In the genomic region with DNA sequence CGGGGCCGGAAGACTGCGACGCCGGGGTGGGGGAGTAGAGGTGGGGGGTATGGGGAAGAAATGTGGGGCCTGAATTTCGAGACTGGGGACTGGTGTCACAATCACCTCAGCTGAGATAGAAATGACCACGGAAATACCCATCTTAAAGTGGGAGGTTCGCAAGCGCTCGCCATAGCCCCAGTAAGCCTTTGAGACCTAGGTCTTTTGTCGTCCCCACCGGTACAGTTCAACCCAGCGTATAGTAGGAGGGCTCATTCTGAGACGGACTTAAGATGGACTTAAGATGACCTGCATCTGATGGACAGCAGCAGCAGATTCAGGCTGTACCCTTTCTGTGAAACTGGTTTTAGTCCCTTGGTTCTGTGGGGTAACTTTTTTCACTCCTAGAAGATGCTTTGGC, we compare ENCODE assay signal across 9 mouse cellular contexts.
DNase-seq lines count a peak whose midpoint lies in the region; ATAC-seq and TF ChIP-seq lines count a peak whose summit lies in the region.
"Had no signal": no experiment of that assay in that cellular context is flagged by ENCODE, and none has a peak within 500 bp of the region (broad histone marks: within the 10 kb centered on the region; RNA-seq: fewer than 3 reads in every experiment).

No protein-coding gene starts in this region.

- H3K9ac ChIP-seq in heart, embryonic 15.5 days = peak overlapping the region; percentile 57
- H3K9ac ChIP-seq in MEL (ENCODE audit: control insufficient read depth, low read depth, low read length, poor library complexity, severe bottlenecking) = peak overlapping the region; percentile 66
- peak overlapping the region; percentile 43; the same call in 1 of the 2 replicates for H3K9ac ChIP-seq in forebrain, postnatal 0 days

- 0 out of 2 replicates have a peak, but pooled peaks have one; percentile 27 for ATAC-seq in heart, embryonic 15.5 days (replicated peaks; ENCODE audit: insufficient number of reproducible peaks, insufficient read depth, low FRiP score, low read depth)
- 0 out of 2 replicates have a peak, but pooled peaks have one; percentile 10 for ATAC-seq in forebrain, postnatal 0 days

- H3K27ac ChIP-seq in heart, embryonic 15.5 days = peak overlapping the region; percentile 56
- H3K27ac ChIP-seq in MEL (ENCODE audit: control insufficient read depth, low read depth, low read length) = no peak overlapping the region
- no peak overlapping the region for H3K27ac ChIP-seq in forebrain, postnatal 0 days (ENCODE audit: low read depth, low read length)
- peak overlapping the region; percentile 74 for H3K27ac ChIP-seq in midbrain, embryonic 10.5 days (replicated peaks)

- H3K9me3 ChIP-seq in heart, embryonic 15.5 days (replicated peaks) = no peaks in the 10 kb centered on the region
- H3K9me3 ChIP-seq in MEL (replicated peaks; ENCODE audit: insufficient read depth, low read length) = no peaks in the 10 kb centered on the region
- H3K9me3 ChIP-seq in forebrain, postnatal 0 days (ENCODE audit: low read length) = no peaks in the 10 kb centered on the region
- no peaks in the 10 kb centered on the region for H3K9me3 ChIP-seq in midbrain, embryonic 10.5 days (replicated peaks)

- H3K4me3 ChIP-seq in heart, embryonic 15.5 days = peak overlapping the region; percentile 70
- H3K4me3 ChIP-seq in MEL (ENCODE audit: control insufficient read depth in 1 of 2, insufficient read depth in 1 of 2, low read depth in 2 of 2, low read length in 2 of 2) = peak overlapping the region; percentile 70 to 90
- H3K4me3 ChIP-seq in forebrain, postnatal 0 days (ENCODE audit: low read depth, low read length) = peak overlapping the region; percentile 48
- peak overlapping the region; percentile 73 for H3K4me3 ChIP-seq in midbrain, embryonic 10.5 days

- peaks cover 8% of the 10 kb centered on the region for H3K4me1 ChIP-seq in heart, embryonic 15.5 days (replicated peaks)
- H3K4me1 ChIP-seq in MEL (ENCODE audit: control insufficient read depth in 1 of 2, insufficient read depth in 2 of 2, low read length in 2 of 2) = peaks cover 0 to 8% of the 10 kb centered on the region in 2 experiments; a peak in 2 of 4 replicates
- H3K4me1 ChIP-seq in forebrain, postnatal 0 days (ENCODE audit: insufficient read depth) = no peaks in the 10 kb centered on the region
- peaks cover 13% of the 10 kb centered on the region; the same call in 1 of the 2 replicates for H3K4me1 ChIP-seq in midbrain, embryonic 10.5 days

- H3K27me3 ChIP-seq in heart, embryonic 15.5 days = no peaks in the 10 kb centered on the region
- H3K27me3 ChIP-seq in MEL (ENCODE audit: control insufficient read depth in 1 of 2, insufficient read depth in 2 of 2, low read length in 2 of 2) = no peaks in the 10 kb centered on the region
- H3K27me3 ChIP-seq in forebrain, postnatal 0 days (ENCODE audit: insufficient read depth, low read length) = no peaks in the 10 kb centered on the region
- H3K27me3 ChIP-seq in midbrain, embryonic 10.5 days (ENCODE audit: low read depth, poor library complexity, severe bottlenecking) = peaks cover 20% of the 10 kb centered on the region
- H3K27me3 ChIP-seq: Patski had no signal

- TF ChIP-seq RAD21 in MEL (IDR thresholded peaks at IDR 0.05; ENCODE audit: low read depth, low read length) = no peak

- H3K79me2 ChIP-seq in MEL (ENCODE audit: control insufficient read depth, insufficient read depth, low read length, poor library complexity) = no peaks in the 10 kb centered on the region

- DNase-seq in heart, adult 8-10 months (ENCODE audit: low spot score) = no peak
- DNase-seq in MEL (ENCODE audit: low read depth, low spot score) = no peak
- DNase-seq in forebrain, postnatal 0 days = no peak
- no peak for DNase-seq in midbrain, embryonic 10.5 days (ENCODE audit: low spot score)
- DNase-seq in urinary bladder, postnatal 10 days (ENCODE audit: low spot score) = no peak
- DNase-seq in adrenal gland, adult 18-20 months (ENCODE audit: low spot score in 2 of 2) = no peak
- no peak for DNase-seq in thymus, postnatal 10 days (ENCODE audit: low spot score in 2 of 2)

- TF ChIP-seq CTCF in MEL (IDR thresholded peaks at IDR 0.05 in 2 of 3, conservative IDR thresholded peaks at IDR 0.05 in 1 of 3; ENCODE audit: control insufficient read depth in 1 of 3, insufficient read depth in 1 of 3, low read depth in 2 of 3, low read length in 3 of 3, poor library complexity in 1 of 3, severe bottlenecking in 1 of 3) = no peak
- TF ChIP-seq CTCF in forebrain, postnatal 0 days (IDR thresholded peaks at IDR 0.05; ENCODE audit: low read depth) = no peak

- no peak for TF ChIP-seq EP300 in MEL (IDR thresholded peaks at IDR 0.05; ENCODE audit: low read depth in 1 of 2, low read length in 2 of 2)

- under 1% methylated on average over 14 of the region's 14 CpGs for WGBS in heart, embryonic 15.5 days
- WGBS in forebrain, postnatal 0 days = 2% methylated on average over 14 of the region's 14 CpGs
- WGBS in midbrain, embryonic 10.5 days = under 1% methylated on average over 14 of the region's 14 CpGs

- peak overlapping the region; percentile 96 for H3K4me2 ChIP-seq in heart, embryonic 15.5 days
- peak overlapping the region; percentile 95 for H3K4me2 ChIP-seq in forebrain, postnatal 0 days (ENCODE audit: low read depth)

- no peaks in the 10 kb centered on the region for H3K36me3 ChIP-seq in heart, embryonic 15.5 days
- H3K36me3 ChIP-seq in MEL (ENCODE audit: control insufficient read depth in 1 of 2, insufficient read depth in 2 of 2, low read length in 2 of 2) = peaks cover 0 to 6% of the 10 kb centered on the region in 2 experiments; a peak in 2 of 4 replicates
- no peaks in the 10 kb centered on the region for H3K36me3 ChIP-seq in forebrain, postnatal 0 days (ENCODE audit: insufficient read depth)
- no peaks in the 10 kb centered on the region for H3K36me3 ChIP-seq in midbrain, embryonic 10.5 days

- no peak for TF ChIP-seq POLR2A in MEL (IDR thresholded peaks at IDR 0.05; ENCODE audit: control insufficient read depth in 1 of 2, insufficient read depth in 1 of 2, low read depth in 1 of 2, low read length in 2 of 2, poor library complexity in 1 of 2)

TF ChIP-seq in MEL, 35 proteins besides CTCF, POLR2A, EP300 and RAD21:
- no peak for TF ChIP-seq POLR2AphosphoS5 (IDR thresholded peaks at IDR 0.05; ENCODE audit: borderline replicate concordance, low read depth, low read length)
- no peak for TF ChIP-seq SIN3A (IDR thresholded peaks at IDR 0.05; ENCODE audit: low read length)
- TF ChIP-seq ZC3H11A (IDR thresholded peaks at IDR 0.05; ENCODE audit: low read depth, low read length) = no peak
- TF ChIP-seq ELF1 (IDR thresholded peaks at IDR 0.05; ENCODE audit: low read depth, low read length) = no peak
- no peak for TF ChIP-seq POLR2AphosphoS2 (IDR thresholded peaks at IDR 0.05; ENCODE audit: low read length)
- TF ChIP-seq USF2 (IDR thresholded peaks at IDR 0.05; ENCODE audit: borderline replicate concordance in 1 of 2, insufficient read depth in 1 of 2, low read depth in 1 of 2, low read length in 2 of 2) = no peak
- no peak for TF ChIP-seq UBTF (IDR thresholded peaks at IDR 0.05; ENCODE audit: borderline replicate concordance, insufficient read depth, low read depth, low read length)
- TF ChIP-seq MYC (IDR thresholded peaks at IDR 0.05; ENCODE audit: low read depth, low read length) = no peak
- no peak for TF ChIP-seq CHD1 (IDR thresholded peaks at IDR 0.05; ENCODE audit: low read depth, low read length)
- TF ChIP-seq BHLHE40 (IDR thresholded peaks at IDR 0.05; ENCODE audit: borderline replicate concordance, low read depth, low read length) = no peak
- TF ChIP-seq NELFE (IDR thresholded peaks at IDR 0.05; ENCODE audit: low read depth, low read length) = no peak
- TF ChIP-seq ZMIZ1 (IDR thresholded peaks at IDR 0.05; ENCODE audit: low read depth, low read length) = no peak
- TF ChIP-seq MEF2A (IDR thresholded peaks at IDR 0.05; ENCODE audit: extremely low read depth, insufficient replicate concordance, low read depth, low read length, poor library complexity, severe bottlenecking) = no peak
- no peak for TF ChIP-seq MAZ (IDR thresholded peaks at IDR 0.05; ENCODE audit: low read depth, low read length)
- no peak for TF ChIP-seq MAX (IDR thresholded peaks at IDR 0.05; ENCODE audit: low read length)

Comparison
In these comparisons a context has a peak if more than half of its experiments do, and no peak if none do; other contexts are left out.
1. H3K27ac ChIP-seq: peak in heart, embryonic 15.5 days (single experiment) and midbrain, embryonic 10.5 days (single experiment); none in MEL (single experiment) and forebrain, postnatal 0 days (single experiment).
2. Peak in every context shown above with its lines, with median percentiles within 50 percentile points of each other: H3K4me3 ChIP-seq and H3K9ac ChIP-seq.